Mouse (Mus musculus) adrenal gland (tissue): ENCODE measurements at regions not wholly inside any gene's neighbourhood (a gene's known extent, or its start where the extent isn't known, plus 50 kb on each side); places are given as distances from the start of the nearest gene placed in this dataset.
"Not testable (repeated sequence)": the region's sequence is repeated elsewhere in the genome, so short reads cannot be mapped to it uniquely, and the experiment has no call there.

ENCODE experiments used
- intact Hi-C: fragments of 180-260 bp; cut with DNase I; formaldehyde crosslinking; loops from one replicate; pipeline ENCODE4 v1.15.1; 2025

- intact Hi-C loops, result no loop called here
Measured at GRCm38 (mm10) chr9:13105426-13105825, 140.2 kb downstream of the Jrkl start.

- intact Hi-C loops, result no loop called here
Measured at GRCm38 (mm10) chr9:13083669-13084068, 162.0 kb downstream of the Jrkl start.

GRCm38 (mm10) chr9:13049079-13049478, 196.6 kb downstream of the Jrkl start:
- intact Hi-C loops, result no loop called here

GRCm38 (mm10) chr9:13019025-13019424, 226.6 kb downstream of the Jrkl start:
- intact Hi-C loops, result no loop called here

- intact Hi-C loops, result not testable (repeated sequence)
Measured at GRCm38 (mm10) chr9:12983209-12983608, 262.4 kb downstream of the Jrkl start.

GRCm38 (mm10) chr9:12973022-12973421, 272.6 kb downstream of the Jrkl start:
- intact Hi-C loops, result no loop called here

- intact Hi-C loops, result no loop called here
Measured at GRCm38 (mm10) chr9:12960337-12960736, 285.3 kb downstream of the Jrkl start.

- intact Hi-C loops, result no loop called here
Measured at GRCm38 (mm10) chr9:12946088-12946487, 299.5 kb downstream of the Jrkl start.

GRCm38 (mm10) chr9:12945476-12945875, 300.2 kb downstream of the Jrkl start:
- intact Hi-C loops, result no loop called here

- intact Hi-C loops, result no loop called here
Measured at GRCm38 (mm10) chr9:12945037-12945436, 300.6 kb downstream of the Jrkl start.

GRCm38 (mm10) chr9:12935016-12935415, 310.6 kb downstream of the Jrkl start:
- intact Hi-C loops, result no loop called here

- intact Hi-C loops, result no loop called here
Measured at GRCm38 (mm10) chr9:12925549-12926186, 320.0 kb downstream of the Jrkl start.

- intact Hi-C loops, result no loop called here
Measured at GRCm38 (mm10) chr9:12900726-12901125, 344.9 kb downstream of the Jrkl start.

- intact Hi-C loops, result loop anchor here (5.0 kb wide), 1 partner anchor 723 kb away; no protein-coding TSS in a partner anchor
Measured at GRCm38 (mm10) chr9:12879753-12880490, 365.7 kb downstream of the Jrkl start.

GRCm38 (mm10) chr9:12876496-12876895, 369.1 kb downstream of the Jrkl start:
- intact Hi-C loops, result loop anchor here (5.0 kb wide), 1 partner anchor 719 kb away; no protein-coding TSS in a partner anchor

GRCm38 (mm10) chr9:12870941-12871340, 374.7 kb downstream of the Jrkl start:
- intact Hi-C loops, result no loop called here
